Mouse (Mus musculus): ENCODE measurements around the gene Sik1.

Gene Sik1

GRCm38 (mm10) chr17:31854770-31855596 lies 621 bp downstream of the Sik1 start:
- DNase-seq = peak; percentile 52

- no peak for DNase-seq
Observed at GRCm38 (mm10) chr17:31853448-31854188, 2.0 kb downstream of the Sik1 start.

- DNase-seq = peak; percentile 59
Observed at GRCm38 (mm10) chr17:31852782-31853447, 2.7 kb downstream of the Sik1 start.

- no peak for DNase-seq
Observed at GRCm38 (mm10) chr17:31851816-31852476, 3.7 kb downstream of the Sik1 start.

GRCm38 (mm10) chr17:31850457-31850980 lies 5.1 kb downstream of the Sik1 start:
- no peak for DNase-seq

GRCm38 (mm10) chr17:31846970-31847369 lies 8.6 kb downstream of the Sik1 start:
- no peak for DNase-seq

GRCm38 (mm10) chr17:31846352-31846751 lies 9.3 kb downstream of the Sik1 start:
- DNase-seq = no peak

- DNase-seq = no peak
Observed at GRCm38 (mm10) chr17:31843891-31844290, 11.7 kb downstream of the Sik1 start.

- no peak for DNase-seq
Observed at GRCm38 (mm10) chr17:31842930-31843822, 12.4 kb downstream of the Sik1 start.

- no peak for DNase-seq
Observed at GRCm38 (mm10) chr17:31841842-31842611, 13.6 kb downstream of the Sik1 start.

- no peak for DNase-seq
Observed at GRCm38 (mm10) chr17:31841453-31841841, 14.2 kb downstream of the Sik1 start.

- DNase-seq = no peak
Observed at GRCm38 (mm10) chr17:31840423-31841003, 15.1 kb downstream of the Sik1 start.

- DNase-seq = no peak
Observed at GRCm38 (mm10) chr17:31836772-31837171, 18.8 kb downstream of the Sik1 start.

- DNase-seq = no peak
Observed at GRCm38 (mm10) chr17:31836264-31836607, 19.4 kb downstream of the Sik1 start.

GRCm38 (mm10) chr17:31835528-31836263 lies 19.9 kb downstream of the Sik1 start:
- DNase-seq = no peak

GRCm38 (mm10) chr17:31834320-31835065 lies 21.1 kb downstream of the Sik1 start:
- DNase-seq = peak; percentile 67

- DNase-seq = peak; percentile 8
Observed at GRCm38 (mm10) chr17:31833752-31834151, 21.9 kb downstream of the Sik1 start.

- DNase-seq = no peak
Observed at GRCm38 (mm10) chr17:31832577-31832964, 23.0 kb downstream of the Sik1 start.

Measured in kidney, adult 11 months (tissue).